Mouse (Mus musculus): Measurements from ENCODE around the gene Bst1. TPM values are rescaled to one million over a fixed set of nuclear protein-coding genes. Genes with fewer than 3 reads are reported as not detected.

The Bst1 gene
- not detected for total RNA-seq (2021)

- intact Hi-C loops (cut with DNase I) = no loop called here
- no peak for DNase-seq (ENCODE audit: low spot score in 2 of 2)
Measured at GRCm38 (mm10) chr5:43818695-43819094, at the start of gene Bst1. TSS of gene Bst1 (plus strand) at chr5:43818885.

DNA sequence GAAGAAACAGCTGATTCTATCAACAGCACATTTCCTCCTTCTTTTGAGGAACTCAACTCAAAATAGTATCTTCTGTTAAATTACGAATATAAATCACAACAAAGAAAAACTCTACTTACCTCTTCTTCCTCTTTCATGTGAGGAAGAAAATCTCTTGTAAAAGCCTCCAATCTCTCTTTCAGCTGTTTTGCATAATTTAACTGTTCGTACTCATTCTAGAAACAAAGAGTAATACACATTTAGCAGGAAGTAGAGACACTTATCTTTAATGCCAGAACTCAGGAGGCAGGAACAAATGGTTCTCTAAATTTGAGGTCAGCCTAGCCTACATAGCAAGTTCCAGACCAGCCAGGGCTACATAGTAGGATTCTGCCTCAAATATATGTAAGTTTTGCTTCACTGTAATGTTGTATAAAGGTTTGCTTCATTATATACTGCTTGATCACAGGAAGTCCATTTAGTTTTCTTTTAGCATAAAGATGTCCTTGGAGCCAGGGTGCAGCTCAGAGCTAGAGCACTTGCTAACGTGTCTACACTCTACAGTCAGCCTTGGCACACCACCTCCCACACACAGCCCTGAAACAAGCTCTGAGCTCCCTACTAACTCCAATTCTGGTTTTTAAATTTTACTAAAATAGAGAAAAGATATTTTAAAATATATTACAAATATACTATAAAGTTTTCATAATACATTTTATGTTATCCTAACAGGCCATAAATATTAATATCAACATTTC is 47.9 kb upstream of the Bst1 start:
- DNase-seq (ENCODE audit: low spot score in 2 of 2) = no peak
- intact Hi-C loops (cut with DNase I) = no loop called here

GRCm38 (mm10) chr5:43771555-43771954 is 47.1 kb upstream of the Bst1 start:
- DNase-seq (ENCODE audit: low spot score in 2 of 2) = no peak
- intact Hi-C loops (cut with DNase I) = no loop called here

DNA sequence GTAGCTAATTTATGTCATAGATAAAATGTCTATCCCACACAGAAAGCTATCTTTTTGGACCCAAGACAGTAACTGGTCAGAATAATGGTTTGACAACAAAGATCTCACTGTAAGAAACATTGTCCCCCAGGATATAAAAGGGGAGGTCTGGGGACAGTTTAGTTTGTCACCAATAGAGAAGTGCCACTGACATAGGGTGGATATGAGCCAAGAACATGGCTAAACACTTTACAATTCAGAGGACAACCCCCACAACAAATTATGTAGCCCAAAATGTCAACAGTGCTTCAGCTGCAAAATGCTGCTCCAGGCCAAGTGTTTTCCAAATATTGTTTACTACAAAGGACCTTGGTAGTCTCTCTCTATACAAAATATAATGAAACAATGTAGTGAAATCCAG is 42.3 kb upstream of the Bst1 start:
- intact Hi-C loops (cut with DNase I) = no loop called here
- DNase-seq (ENCODE audit: low spot score in 2 of 2) = no peak

DNA sequence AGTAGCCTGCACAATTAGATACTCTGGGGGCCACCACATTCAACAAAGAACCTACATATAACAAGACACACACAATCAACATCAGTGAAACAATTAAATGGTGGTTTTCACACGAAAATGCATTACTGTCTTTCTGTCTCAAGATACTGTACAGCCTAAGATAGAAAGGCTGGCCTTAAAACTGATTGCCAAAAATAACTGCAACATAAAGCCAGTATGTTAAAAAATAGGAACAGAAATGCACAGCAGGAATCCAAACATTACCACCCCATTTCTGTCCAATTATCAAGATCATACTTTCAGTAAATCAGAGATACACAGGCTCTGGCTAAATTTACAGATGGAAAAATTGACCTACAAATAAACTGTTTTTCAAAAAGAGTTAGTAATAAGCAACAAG is 41.7 kb upstream of the Bst1 start:
- intact Hi-C loops (cut with DNase I) = no loop called here
- DNase-seq (ENCODE audit: low spot score in 2 of 2) = no peak

DNA sequence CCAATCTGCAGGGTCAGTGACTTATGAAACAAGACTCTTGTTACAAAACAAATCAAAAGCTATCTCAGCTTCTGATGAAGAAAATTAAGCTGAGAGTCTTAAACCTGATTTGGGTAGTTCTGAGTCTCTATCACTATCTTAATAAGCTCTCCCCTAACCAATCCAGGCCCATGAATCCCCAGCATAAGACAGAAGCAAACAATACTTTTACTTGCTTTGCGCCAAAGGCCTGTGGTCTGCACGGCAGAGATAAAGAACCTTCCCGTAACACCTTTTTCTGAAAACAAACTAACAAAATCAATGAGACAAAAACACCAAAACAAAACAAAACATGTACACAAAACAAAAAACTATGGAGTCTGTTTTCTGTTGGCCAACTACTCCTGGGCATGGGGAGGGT is 40.1 kb upstream of the Bst1 start:
- intact Hi-C loops (cut with DNase I) = no loop called here
- DNase-seq (ENCODE audit: low spot score in 2 of 2) = no peak

DNA sequence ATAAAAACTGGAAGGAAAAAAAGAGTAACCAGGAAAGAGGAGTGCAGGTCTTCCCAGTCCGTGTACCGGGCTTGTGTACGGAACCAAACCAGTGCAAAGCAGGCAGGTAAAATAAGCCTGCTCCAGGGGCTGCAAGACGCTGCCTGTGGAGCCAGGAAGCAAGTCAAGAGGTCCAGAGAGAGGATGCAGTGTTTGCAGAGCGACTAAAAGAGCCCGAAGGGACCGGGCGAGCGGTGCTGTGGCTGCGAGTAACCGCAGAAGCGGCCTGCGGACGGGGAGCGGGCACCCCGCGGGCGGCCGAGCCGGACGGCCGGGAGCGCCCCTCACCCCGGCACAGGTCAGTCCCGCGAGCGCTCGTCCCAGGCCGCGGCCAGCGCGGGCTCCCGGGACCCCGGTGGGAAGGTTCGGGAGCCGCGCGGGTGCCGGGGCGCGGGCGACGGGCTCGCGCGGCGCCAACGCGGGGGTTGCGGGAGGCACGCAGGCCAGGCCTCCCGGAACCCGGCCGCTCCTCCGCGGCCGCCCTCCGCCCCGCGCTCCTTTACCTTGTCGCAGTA is 37.2 kb upstream of the Bst1 start:
- DNase-seq (ENCODE audit: low spot score in 2 of 2) = peak in 1 of 2 experiments; percentile 40
- intact Hi-C loops (cut with DNase I) = loop anchor here (10.0 kb wide), 1 partner anchor 443 kb away; the partner anchor contains the start of gene Tapt1

GRCm38 (mm10) chr5:43781977-43782930 is 36.4 kb upstream of the Bst1 start:
- intact Hi-C loops (cut with DNase I) = loop anchor here (10.0 kb wide), 1 partner anchor 443 kb away; the partner anchor contains the start of gene Tapt1
- peak; percentile 82 to 85 for DNase-seq (ENCODE audit: low spot score in 2 of 2)

GRCm38 (mm10) chr5:43783996-43784395 is 34.7 kb upstream of the Bst1 start:
- no peak for DNase-seq (ENCODE audit: low spot score in 2 of 2)
- intact Hi-C loops (cut with DNase I) = loop anchor here (10.0 kb wide), 1 partner anchor 441 kb away; the partner anchor contains the start of gene Tapt1

DNA sequence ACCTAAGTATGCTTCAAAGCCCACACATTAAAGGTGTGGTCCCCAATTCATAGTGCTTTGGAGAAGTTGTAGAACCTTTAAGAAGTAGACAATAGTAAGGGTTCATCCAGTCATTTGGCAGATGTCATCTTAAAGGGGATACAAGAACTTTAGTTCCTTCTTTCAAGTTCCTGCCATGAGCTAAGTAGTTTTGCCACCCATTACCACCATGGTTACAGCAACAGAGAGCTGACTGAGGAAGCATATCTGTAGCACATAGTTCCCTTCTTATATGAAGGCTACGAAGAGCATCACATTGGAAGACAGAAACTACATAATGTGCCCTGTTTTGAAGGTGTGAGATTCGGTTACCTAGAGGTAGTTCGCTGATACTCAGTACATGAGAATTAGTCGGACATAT is 32.1 kb upstream of the Bst1 start:
- intact Hi-C loops (cut with DNase I) = loop anchor here (10.0 kb wide), 1 partner anchor 438 kb away; the partner anchor contains the start of gene Tapt1
- no peak for DNase-seq (ENCODE audit: low spot score in 2 of 2)

GRCm38 (mm10) chr5:43787976-43788752 is 30.5 kb upstream of the Bst1 start:
- intact Hi-C loops (cut with DNase I) = loop anchor here (10.0 kb wide), 1 partner anchor 437 kb away; the partner anchor contains the start of gene Tapt1
- DNase-seq (ENCODE audit: low spot score in 2 of 2) = no peak

DNA sequence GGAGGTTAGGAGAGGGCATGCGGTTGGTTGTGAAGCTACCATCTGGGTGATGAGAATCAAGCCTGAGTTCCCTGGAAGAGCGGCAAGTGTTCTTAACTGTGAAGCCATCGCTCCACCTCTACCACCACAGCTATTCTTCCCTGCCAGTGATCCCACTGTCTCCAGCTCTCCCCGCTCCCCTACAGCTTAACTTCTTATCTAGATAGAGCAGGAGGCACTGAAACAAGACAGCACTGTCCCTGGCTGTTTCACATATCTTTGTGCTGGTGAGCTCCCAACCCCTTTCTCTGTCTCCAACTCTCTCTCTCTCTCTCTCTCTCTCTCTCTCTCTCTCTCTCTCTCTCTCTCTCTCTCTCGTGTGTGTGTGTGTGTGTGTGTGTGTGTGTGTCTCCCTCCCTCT is 26.3 kb upstream of the Bst1 start:
- intact Hi-C loops (cut with DNase I) = no loop called here

GRCm38 (mm10) chr5:43799530-43799929 is 19.2 kb upstream of the Bst1 start:
- no peak for DNase-seq (ENCODE audit: low spot score in 2 of 2)
- intact Hi-C loops (cut with DNase I) = no loop called here

More for the DNA sequence above, 26.3 kb upstream of the Bst1 start:
- no peak for DNase-seq (ENCODE audit: low spot score in 2 of 2)

DNA sequence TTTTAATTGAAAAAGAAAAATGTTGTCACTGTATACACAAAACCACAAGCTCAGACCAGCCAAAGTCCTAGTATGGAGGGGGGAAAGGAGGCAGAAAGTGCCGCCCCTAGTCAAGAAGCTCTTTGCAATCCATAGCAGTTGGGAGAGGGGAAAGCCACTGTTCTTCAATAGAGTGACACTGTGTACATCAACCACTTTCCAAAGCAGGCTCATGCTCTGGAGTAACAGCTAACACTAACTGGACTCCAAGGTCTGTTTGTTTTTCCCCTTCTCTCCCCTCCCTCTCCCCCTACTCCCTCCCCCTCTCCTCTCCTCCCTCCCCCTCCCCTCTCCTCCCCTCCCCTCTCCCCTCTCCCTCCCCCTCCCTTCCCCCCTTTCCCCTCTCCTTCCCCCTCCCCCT is 18.0 kb upstream of the Bst1 start:
- intact Hi-C loops (cut with DNase I) = no loop called here
- no peak for DNase-seq (ENCODE audit: low spot score in 2 of 2)

GRCm38 (mm10) chr5:43801253-43801652 is 17.4 kb upstream of the Bst1 start:
- intact Hi-C loops (cut with DNase I) = no loop called here
- no peak for DNase-seq (ENCODE audit: low spot score in 2 of 2)

DNA sequence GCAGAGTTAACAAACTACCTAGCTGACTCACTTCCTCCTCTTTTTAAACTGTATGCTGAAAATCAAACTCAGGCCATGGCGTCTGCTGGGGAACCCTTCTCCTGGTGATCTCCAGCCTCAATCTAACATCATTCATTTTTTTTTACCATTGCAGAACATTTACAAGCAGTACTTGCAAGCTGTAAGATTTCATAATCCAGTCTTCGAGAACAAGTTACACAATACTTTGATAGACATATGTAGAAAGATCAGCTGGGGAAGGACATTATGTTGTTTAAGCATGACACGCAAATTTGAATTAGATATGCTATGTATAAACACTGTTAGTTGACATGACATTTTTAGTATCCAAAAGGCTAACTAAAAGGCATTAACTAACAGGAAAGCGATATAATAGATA is 16.9 kb upstream of the Bst1 start:
- intact Hi-C loops (cut with DNase I) = no loop called here
- no peak for DNase-seq (ENCODE audit: low spot score in 2 of 2)

GRCm38 (mm10) chr5:43805401-43805800 is 13.3 kb upstream of the Bst1 start:
- intact Hi-C loops (cut with DNase I) = no loop called here

DNA sequence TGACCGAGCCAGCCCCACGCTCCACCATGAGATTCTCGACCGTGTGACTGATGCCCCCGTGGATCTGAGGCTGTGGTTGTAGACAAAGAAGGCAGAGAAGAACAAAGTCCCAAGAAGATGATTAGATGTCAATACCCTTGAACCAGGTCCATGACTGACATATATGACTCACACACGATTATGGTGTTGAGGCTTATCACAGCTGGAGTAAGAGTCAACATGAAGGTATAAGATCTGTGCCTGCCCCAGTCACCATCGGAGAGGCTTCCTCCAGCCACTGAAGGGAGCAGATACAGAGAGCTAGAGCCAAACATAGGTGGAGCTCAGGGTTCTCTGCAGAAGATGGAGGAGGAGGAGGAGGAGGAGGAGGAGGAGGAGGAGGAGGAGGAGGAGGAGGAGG is 12.3 kb upstream of the Bst1 start:
- intact Hi-C loops (cut with DNase I) = no loop called here
- DNase-seq (ENCODE audit: low spot score in 2 of 2) = no peak

More at GRCm38 (mm10) chr5:43805401-43805800, 13.3 kb upstream of the Bst1 start:
- DNase-seq (ENCODE audit: low spot score in 2 of 2) = no peak

DNA sequence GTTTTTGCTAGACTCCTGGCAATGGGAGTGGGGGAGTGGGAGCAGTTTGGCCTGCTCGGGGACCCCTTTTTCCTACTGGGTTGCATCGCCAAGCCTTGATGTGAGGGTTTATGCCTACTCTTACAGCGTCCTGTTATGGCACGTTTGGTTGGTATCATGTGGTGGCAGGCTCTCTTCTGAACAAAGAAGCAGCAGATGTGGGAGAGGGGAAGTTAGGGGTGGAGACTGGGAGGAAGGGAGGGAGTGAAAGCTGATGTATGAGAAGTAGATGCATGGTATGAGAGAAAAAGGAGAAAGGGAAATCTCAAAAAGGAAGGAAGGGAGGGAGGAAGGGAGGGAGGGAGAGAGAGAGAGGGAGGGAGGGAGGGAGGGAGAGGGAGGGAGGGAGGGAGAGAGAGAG is 11.8 kb upstream of the Bst1 start:
- intact Hi-C loops (cut with DNase I) = no loop called here
- no peak for DNase-seq (ENCODE audit: low spot score in 2 of 2)

All from left cerebral cortex, postnatal 36 days (tissue).